Mouse (Mus musculus): ENCODE results near the gene C77080.

DNA sequence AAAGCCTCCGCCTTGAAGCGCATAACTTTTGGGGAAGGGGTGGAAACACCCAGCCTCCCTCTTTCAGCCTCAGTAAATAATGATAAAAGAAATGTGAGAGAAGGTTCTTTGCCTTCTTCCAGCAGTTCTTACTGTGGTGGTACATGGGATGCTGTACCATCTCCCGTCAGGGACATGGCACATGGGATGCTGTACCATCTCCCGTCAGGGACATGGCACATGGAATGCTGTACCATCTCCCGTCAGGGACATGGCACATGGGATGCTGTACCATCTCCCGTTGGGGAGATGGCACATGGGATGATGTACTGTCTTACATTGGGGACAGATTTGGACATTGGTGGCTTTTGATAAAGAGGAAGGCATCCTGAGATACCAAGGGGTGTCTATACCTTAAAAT is 63.7 kb downstream of the C77080 start:
- TF ChIP-seq CTCF (IDR thresholded peaks at IDR 0.05) (no peak), EP300 (IDR thresholded peaks at IDR 0.05) (no peak)
